Mouse (Mus musculus) spleen, adult 12 weeks (tissue): ENCODE results near the gene Rtcb.
A peak's percentile ranks its signal among the peaks of the same experiment; 100 is the strongest.

Source experiments
- DNase-seq: peaks from one replicate; pipeline ENCODE4 v3.0.0; 2022; ENCODE audit warnings: low spot score

Gene Rtcb

GRCm38 (mm10) chr10:85936280-85936965, 21.2 kb downstream of the Rtcb start:
- DNase-seq, result no peak

GRCm38 (mm10) chr10:85929962-85930361, 27.7 kb downstream of the Rtcb start:
- DNase-seq, result no peak

GRCm38 (mm10) chr10:85929208-85929591, 28.4 kb downstream of the Rtcb start:
- DNase-seq, result no peak

GRCm38 (mm10) chr10:85928499-85929207, 29.0 kb downstream of the Rtcb start:
- peak; percentile 31 for DNase-seq

GRCm38 (mm10) chr10:85927676-85928445, 29.8 kb downstream of the Rtcb start, which contains the start of gene Ascl4:
TSS of gene Ascl4 (plus strand) at chr10:85927681.
- peak; percentile 2 for DNase-seq

GRCm38 (mm10) chr10:85916498-85917309, 40.9 kb downstream of the Rtcb start, which contains the start of gene Prdm4:
TSS of gene Prdm4 (minus strand) at chr10:85917142.
- peak; percentile 94 for DNase-seq
